Mouse (Mus musculus): ENCODE measurements at regions not wholly inside any gene's neighbourhood (a gene's known extent, or its start where the extent isn't known, plus 50 kb on each side); places are given as distances from the start of the nearest gene placed in this dataset.

GRCm38 (mm10) chr4:105427581-105427980 is 270.4 kb downstream of the Plpp3 start:
- TF ChIP-seq USF1 (IDR thresholded peaks at IDR 0.05; ENCODE audit: low read depth): no peak
- TF ChIP-seq POLR2A (IDR thresholded peaks at IDR 0.05; ENCODE audit: insufficient read length, low read depth): no peak
- TF ChIP-seq E2F4 (IDR thresholded peaks at IDR 0.05; ENCODE audit: insufficient read depth): no peak
- TF ChIP-seq MYOG (IDR thresholded peaks at IDR 0.05; ENCODE audit: control insufficient read depth in 1 of 3, insufficient read depth in 1 of 3, insufficient read length in 2 of 3, low read depth in 2 of 3): no peak
- TF ChIP-seq TCF12 (IDR thresholded peaks at IDR 0.05; ENCODE audit: insufficient read depth, poor library complexity, severe bottlenecking): no peak
- no peak for TF ChIP-seq MAX (IDR thresholded peaks at IDR 0.05; ENCODE audit: low read depth)

Data from myocyte (in vitro differentiated cells).